Mouse (Mus musculus) small intestine, adult 2 months (tissue): Measurements from ENCODE around the gene Tmcc3.

Source experiments
- CTCF ChIP-seq: fragments of 200-500 bp; IDR thresholded peaks from 2 replicates; pipeline ENCODE4 v1.5.1; 2012; ENCODE audit warnings: low read depth, mild to moderate bottlenecking, control low read depth, inconsistent platforms, low read length, moderate library complexity, mixed read lengths; ENCODE audit not compliant: insufficient replicate concordance, insufficient read length; ENCODE audit errors: extremely low read depth
- POLR2A ChIP-seq: fragments of 200-500 bp; IDR thresholded peaks from 2 replicates; pipeline ENCODE4 v1.6.1; 2012; ENCODE audit warnings: low read depth, mild to moderate bottlenecking, control low read depth, inconsistent platforms, low read length, moderate library complexity

- TF ChIP-seq CTCF (no peak), POLR2A (no peak)
Measured at GRCm38 (mm10) chr10:94558826-94559225, 247.1 kb downstream of the Tmcc3 start.
